Mouse (Mus musculus): ENCODE measurements around the gene Xk. TPM values are rescaled to one million over a fixed set of nuclear protein-coding genes. Genes with fewer than 3 reads are reported as not detected.
"Not testable (repeated sequence)": the region's sequence is repeated elsewhere in the genome, so short reads cannot be mapped to it uniquely, and the experiment has no call there.

The Xk gene
- polyA plus RNA-seq, 1 experiment from 2014 or later: 2.4 TPM

- Histone ChIP-seq H3K27ac (no peak overlapping the region), H3K4me1 (no peaks in the 10 kb centered on the region), H3K9me3 (no peaks in the 10 kb centered on the region), H3K36me3 (no peaks in the 10 kb centered on the region), H3K4me2 (no peak overlapping the region), H3K4me3 (no peak overlapping the region), H3K27me3 (peaks cover 6% of the 10 kb centered on the region; the same call in 1 of the 2 replicates), H3K9ac (no peak overlapping the region)
- ATAC-seq (ENCODE audit: borderline replicate concordance, extremely low read depth, low FRiP score, low TSS enrichment): no peak
- WGBS: 57% methylated on average over 3 of the region's 3 CpGs
Observed at GRCm38 (mm10) chrX:9271112-9271511, 1.4 kb upstream of the Xk start.

- Histone ChIP-seq H3K4me3 (peak overlapping the region; percentile 56), H3K27me3 (peaks cover 6% of the 10 kb centered on the region; the same call in 1 of the 2 replicates), H3K9ac (0 out of 2 replicates have a peak overlapping the region, but pooled peaks have one; percentile 46), H3K36me3 (no peaks in the 10 kb centered on the region), H3K4me1 (no peaks in the 10 kb centered on the region), H3K9me3 (no peaks in the 10 kb centered on the region), H3K27ac (0 out of 2 replicates have a peak overlapping the region, but pooled peaks have one; percentile 47), H3K4me2 (peak overlapping the region; percentile 57)
- peak; percentile 11; the same call in 1 of the 2 replicates for ATAC-seq (ENCODE audit: borderline replicate concordance, extremely low read depth, low FRiP score, low TSS enrichment)
- WGBS: 15% methylated on average over 8 of the region's 8 CpGs
Observed at GRCm38 (mm10) chrX:9271947-9272459, 553 bp upstream of the Xk start.

GRCm38 (mm10) chrX:9273377-9274002 lies 934 bp downstream of the Xk start:
- Histone ChIP-seq H3K9ac (no peak overlapping the region), H3K4me1 (no peaks in the 10 kb centered on the region), H3K27me3 (peaks cover 6% of the 10 kb centered on the region; the same call in 1 of the 2 replicates), H3K4me2 (peak overlapping the region; percentile 57), H3K4me3 (peak overlapping the region; percentile 56), H3K36me3 (no peaks in the 10 kb centered on the region), H3K27ac (no peak overlapping the region), H3K9me3 (no peaks in the 10 kb centered on the region)
- ATAC-seq (ENCODE audit: borderline replicate concordance, extremely low read depth, low FRiP score, low TSS enrichment): no peak
- 60% methylated on average over 12 of the region's 12 CpGs for WGBS

GRCm38 (mm10) chrX:9274321-9274720 lies 1.8 kb downstream of the Xk start:
- Histone ChIP-seq H3K9me3 (no peaks in the 10 kb centered on the region), H3K4me3 (no peak overlapping the region), H3K36me3 (no peaks in the 10 kb centered on the region), H3K27me3 (peaks cover 6% of the 10 kb centered on the region; the same call in 1 of the 2 replicates), H3K27ac (no peak overlapping the region), H3K9ac (no peak overlapping the region), H3K4me1 (no peaks in the 10 kb centered on the region), H3K4me2 (no peak overlapping the region)
- ATAC-seq (ENCODE audit: borderline replicate concordance, extremely low read depth, low FRiP score, low TSS enrichment): no peak
- WGBS: 76% methylated on average over 8 of the region's 8 CpGs

- not testable (repeated sequence) for H3K4me2 ChIP-seq; H3K36me3 ChIP-seq; H3K27me3 ChIP-seq; H3K4me3 ChIP-seq; H3K27ac ChIP-seq; H3K9me3 ChIP-seq; ATAC-seq (ENCODE audit: borderline replicate concordance, extremely low read depth, low FRiP score, low TSS enrichment); H3K9ac ChIP-seq; H3K4me1 ChIP-seq
- WGBS: no CpG with 5 or more reads among the region's 1 CpGs
Observed at GRCm38 (mm10) chrX:9283464-9283863, 10.9 kb downstream of the Xk start, which contains the start of gene H2al1m. Gene H2al1m (plus strand): TSS chrX:9283764.

GRCm38 (mm10) chrX:9293140-9293829 lies 20.7 kb downstream of the Xk start:
- H3K9me3 ChIP-seq; ATAC-seq (ENCODE audit: borderline replicate concordance, extremely low read depth, low FRiP score, low TSS enrichment): not testable (repeated sequence)
- WGBS: 79% methylated on average over 4 of the region's 4 CpGs

GRCm38 (mm10) chrX:9298413-9298864 lies 25.9 kb downstream of the Xk start:
- Histone ChIP-seq H3K9ac (no peak overlapping the region), H3K9me3 (no peaks in the 10 kb centered on the region), H3K27me3 (no peaks in the 10 kb centered on the region), H3K36me3 (no peaks in the 10 kb centered on the region), H3K4me2 (no peak overlapping the region), H3K4me3 (no peak overlapping the region), H3K4me1 (no peaks in the 10 kb centered on the region), H3K27ac (no peak overlapping the region)
- no peak for ATAC-seq (ENCODE audit: borderline replicate concordance, extremely low read depth, low FRiP score, low TSS enrichment)
- WGBS: 86% methylated on average over 5 of the region's 5 CpGs

More at GRCm38 (mm10) chrX:9293140-9293829, 20.7 kb downstream of the Xk start:
- H3K4me2 ChIP-seq, H3K27me3 ChIP-seq, H3K4me1 ChIP-seq, H3K4me3 ChIP-seq, H3K36me3 ChIP-seq, H3K9ac ChIP-seq, H3K27ac ChIP-seq: not testable (repeated sequence)

- no peak overlapping the region for H3K27ac ChIP-seq
- WGBS: 74% methylated on average over 5 of the region's 5 CpGs
- H3K4me3 ChIP-seq: no peak overlapping the region
- H3K4me2 ChIP-seq: no peak overlapping the region
- no peaks in the 10 kb centered on the region for H3K36me3 ChIP-seq
- H3K27me3 ChIP-seq: no peaks in the 10 kb centered on the region
- H3K4me1 ChIP-seq: no peaks in the 10 kb centered on the region
- H3K9me3 ChIP-seq: no peaks in the 10 kb centered on the region
- no peak overlapping the region for H3K9ac ChIP-seq
- no peak for ATAC-seq (ENCODE audit: borderline replicate concordance, extremely low read depth, low FRiP score, low TSS enrichment)
Observed at GRCm38 (mm10) chrX:9302791-9303190, 30.2 kb downstream of the Xk start.

GRCm38 (mm10) chrX:9303455-9303854 lies 30.9 kb downstream of the Xk start:
- Histone ChIP-seq H3K36me3 (no peaks in the 10 kb centered on the region), H3K9me3 (no peaks in the 10 kb centered on the region), H3K4me1 (no peaks in the 10 kb centered on the region), H3K4me3 (no peak overlapping the region), H3K9ac (no peak overlapping the region), H3K27me3 (no peaks in the 10 kb centered on the region), H3K4me2 (no peak overlapping the region), H3K27ac (no peak overlapping the region)
- WGBS: 59% methylated on average over 1 of the region's 1 CpGs
- no peak for ATAC-seq (ENCODE audit: borderline replicate concordance, extremely low read depth, low FRiP score, low TSS enrichment)

- H3K9ac ChIP-seq; H3K4me1 ChIP-seq; H3K27me3 ChIP-seq; H3K27ac ChIP-seq; H3K4me2 ChIP-seq; H3K9me3 ChIP-seq; H3K36me3 ChIP-seq; ATAC-seq (ENCODE audit: borderline replicate concordance, extremely low read depth, low FRiP score, low TSS enrichment); H3K4me3 ChIP-seq: not testable (repeated sequence)
Observed at GRCm38 (mm10) chrX:9316457-9316856, 43.9 kb downstream of the Xk start.

GRCm38 (mm10) chrX:9327954-9328353 lies 55.4 kb downstream of the Xk start:
- H3K27ac ChIP-seq; H3K27me3 ChIP-seq; H3K9ac ChIP-seq; H3K4me2 ChIP-seq; H3K4me3 ChIP-seq; H3K9me3 ChIP-seq; H3K4me1 ChIP-seq; ATAC-seq (ENCODE audit: borderline replicate concordance, extremely low read depth, low FRiP score, low TSS enrichment); H3K36me3 ChIP-seq: not testable (repeated sequence)
- WGBS: 87% methylated on average over 24 of the region's 26 CpGs

GRCm38 (mm10) chrX:9332366-9332962 lies 59.9 kb downstream of the Xk start:
- not testable (repeated sequence) for H3K4me2 ChIP-seq; H3K36me3 ChIP-seq; H3K4me1 ChIP-seq; H3K9ac ChIP-seq; H3K27ac ChIP-seq; H3K4me3 ChIP-seq; H3K27me3 ChIP-seq; H3K9me3 ChIP-seq; ATAC-seq (ENCODE audit: borderline replicate concordance, extremely low read depth, low FRiP score, low TSS enrichment)
- 80% methylated on average over 12 of the region's 12 CpGs for WGBS

All from lung, embryonic 15.5 days (tissue).